Mouse (Mus musculus) heart, adult 8-10 months (tissue): ENCODE measurements around the gene Pygo2. TPM values are rescaled to one million over a fixed set of nuclear protein-coding genes. Genes with fewer than 3 reads are reported as not detected.
"Not testable (repeated sequence)": the region's sequence is repeated elsewhere in the genome, so short reads cannot be mapped to it uniquely, and the experiment has no call there.

ENCODE experiments used
- DNase-seq: peaks from one replicate; pipeline ENCODE4 v3.0.0; 2022; ENCODE audit warnings: low spot score
- total RNA-seq, 4 experiments: library from RNA; stranded (reverse); gene quantifications; 2 replicates each; pipeline ENCODE4 v1.2.4; 2022

Pygo2 gene
- total RNA-seq, 4 experiments from 2014 or later: 13.3 to 17.9 (median 14.9) TPM

- DNase-seq: no peak
Measured at GRCm38 (mm10) chr3:89420421-89420820, 9.6 kb upstream of the Pygo2 start.

GRCm38 (mm10) chr3:89421002-89421774, 8.8 kb upstream of the Pygo2 start:
- peak; percentile 90 for DNase-seq

GRCm38 (mm10) chr3:89421810-89422473, 8.1 kb upstream of the Pygo2 start:
- no peak for DNase-seq

GRCm38 (mm10) chr3:89422556-89423205, 7.3 kb upstream of the Pygo2 start:
- no peak for DNase-seq

DNA sequence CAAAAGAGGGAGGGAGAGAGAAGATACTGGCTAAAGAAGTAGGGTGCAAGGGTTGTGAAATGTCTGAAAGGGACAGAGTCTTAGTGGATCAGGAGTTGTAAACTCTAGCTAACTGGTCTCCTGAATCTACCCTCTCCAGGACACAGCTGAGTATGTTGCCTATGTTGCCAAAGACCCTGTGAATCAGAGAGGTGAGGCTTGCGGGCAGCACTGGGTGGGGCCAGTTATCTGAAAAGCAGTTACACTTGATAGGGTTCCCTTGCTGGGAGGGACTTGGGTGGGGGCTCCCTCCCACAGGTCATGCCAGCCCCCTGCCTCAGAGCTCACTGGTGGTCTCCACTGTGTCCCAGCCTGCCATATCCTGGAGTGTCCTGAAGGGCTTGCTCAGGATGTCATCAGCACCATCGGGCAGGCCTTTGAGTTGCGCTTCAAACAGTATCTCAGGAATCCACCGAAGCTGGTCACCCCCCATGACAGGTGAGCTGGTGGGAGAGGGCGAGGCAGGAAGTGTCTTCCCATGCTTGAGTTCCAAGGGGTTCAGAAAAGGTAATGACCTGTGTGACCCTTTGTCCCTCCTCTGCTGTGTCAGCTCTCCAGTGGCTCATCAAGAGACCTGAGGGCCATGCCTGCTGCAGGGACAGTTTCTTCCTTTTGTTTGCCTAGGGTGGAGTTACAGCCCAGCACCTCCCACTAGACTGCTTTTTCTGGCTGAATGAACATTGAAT, 5.4 kb upstream of the Pygo2 start:
- DNase-seq: no peak

GRCm38 (mm10) chr3:89425141-89425525, 4.9 kb upstream of the Pygo2 start:
- DNase-seq: no peak

- DNase-seq: no peak
Measured at GRCm38 (mm10) chr3:89425876-89426275, 4.1 kb upstream of the Pygo2 start.

GRCm38 (mm10) chr3:89429021-89429420, 993 bp upstream of the Pygo2 start:
- DNase-seq: not testable (repeated sequence)

GRCm38 (mm10) chr3:89432606-89433005, 2.6 kb downstream of the Pygo2 start:
- DNase-seq: no peak

- DNase-seq: no peak
Measured at GRCm38 (mm10) chr3:89434532-89434931, 4.5 kb downstream of the Pygo2 start.

GRCm38 (mm10) chr3:89435041-89435440, 5.0 kb downstream of the Pygo2 start:
- no peak for DNase-seq

GRCm38 (mm10) chr3:89436176-89437113, 6.4 kb downstream of the Pygo2 start, which contains the start of gene Pbxip1:
Gene Pbxip1 (plus strand): TSS chr3:89436706.
- DNase-seq: peak; percentile 72

DNA sequence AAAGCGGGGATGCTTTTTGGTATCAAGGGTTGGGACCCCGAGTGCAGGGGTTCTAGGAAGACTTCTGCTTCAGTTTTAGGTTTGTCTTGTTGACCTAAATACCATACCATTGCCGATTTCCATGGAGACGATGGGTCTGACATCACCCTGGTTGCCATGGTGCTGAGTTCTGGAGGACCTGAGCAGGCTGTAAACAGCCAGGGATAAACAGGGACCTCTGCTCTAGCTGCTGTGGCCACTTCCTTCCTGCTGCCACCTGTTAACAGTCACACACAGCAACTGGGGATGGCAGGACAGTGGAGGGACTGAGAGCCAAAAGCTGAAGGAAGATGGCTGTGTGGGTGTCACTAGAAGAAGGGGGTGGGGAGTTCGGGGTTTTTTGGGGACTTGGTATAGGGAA, 7.3 kb downstream of the Pygo2 start:
- DNase-seq: no peak

DNA sequence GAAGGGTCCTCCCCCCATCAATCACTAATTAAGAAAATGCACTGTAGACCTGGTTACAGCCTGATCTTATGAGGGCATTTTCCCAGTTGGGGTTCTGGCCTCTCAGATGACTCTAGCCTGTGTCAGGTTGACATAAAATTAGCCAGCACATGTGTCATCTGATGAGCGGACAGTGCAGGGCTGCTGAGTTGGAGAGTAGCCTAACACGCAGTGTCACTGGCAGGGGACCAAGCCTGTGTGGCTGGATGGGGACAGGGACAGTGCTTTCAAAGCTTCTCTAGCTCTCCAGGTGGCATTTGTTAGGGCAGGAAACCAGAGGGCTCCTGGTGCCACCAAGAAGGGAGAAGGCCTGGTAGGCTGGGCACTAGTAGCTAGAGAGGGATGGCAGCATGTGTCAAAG, 10.7 kb downstream of the Pygo2 start:
- DNase-seq: no peak

- DNase-seq: no peak
Measured at GRCm38 (mm10) chr3:89448720-89449537, 18.9 kb downstream of the Pygo2 start.

DNA sequence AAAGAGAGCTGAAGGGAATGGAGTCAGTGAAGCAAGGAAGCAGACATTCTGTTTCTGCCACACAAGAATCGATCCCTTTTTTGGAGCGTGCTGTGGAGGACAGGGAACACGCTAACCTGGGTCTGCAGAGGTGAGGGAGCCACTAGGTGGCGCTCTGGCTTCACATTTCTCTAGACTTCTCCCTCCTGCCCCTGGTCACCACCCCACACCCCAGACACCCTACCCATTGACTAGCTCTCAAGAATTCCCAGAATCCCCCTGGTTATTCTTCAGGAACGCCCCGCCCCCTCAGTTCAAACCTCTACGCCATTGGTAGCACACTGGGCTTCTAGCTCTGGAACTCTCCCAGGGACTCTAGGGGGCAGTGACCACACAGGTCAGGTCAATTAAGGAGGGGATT, 19.5 kb downstream of the Pygo2 start:
- DNase-seq: peak; percentile 47

- no peak for DNase-seq
Measured at GRCm38 (mm10) chr3:89451916-89452315, 21.9 kb downstream of the Pygo2 start.

- no peak for DNase-seq
Measured at GRCm38 (mm10) chr3:89454401-89455177, 24.6 kb downstream of the Pygo2 start, which contains the start of gene Pmvk. Gene Pmvk (plus strand): TSS chr3:89454541.

GRCm38 (mm10) chr3:89455786-89456285, 25.8 kb downstream of the Pygo2 start:
- no peak for DNase-seq
